Mouse (Mus musculus) T-helper 17 cell (primary cell): ENCODE measurements at regions not wholly inside any gene's neighbourhood (a gene's known extent, or its start where the extent isn't known, plus 50 kb on each side); places are given as distances from the start of the nearest gene placed in this dataset.

ENCODE experiments used
- in situ Hi-C, 2 experiments: fragments of 300-600 bp; cut with MboI, MseI; formaldehyde crosslinking; loops; 1 replicate in 1 of 2; 2 replicates in 1 of 2; pipeline ENCODE4 v1.15.1; 2025; ENCODE audit warnings: high pct_unique_total_duplicates in 2 of 2

DNA sequence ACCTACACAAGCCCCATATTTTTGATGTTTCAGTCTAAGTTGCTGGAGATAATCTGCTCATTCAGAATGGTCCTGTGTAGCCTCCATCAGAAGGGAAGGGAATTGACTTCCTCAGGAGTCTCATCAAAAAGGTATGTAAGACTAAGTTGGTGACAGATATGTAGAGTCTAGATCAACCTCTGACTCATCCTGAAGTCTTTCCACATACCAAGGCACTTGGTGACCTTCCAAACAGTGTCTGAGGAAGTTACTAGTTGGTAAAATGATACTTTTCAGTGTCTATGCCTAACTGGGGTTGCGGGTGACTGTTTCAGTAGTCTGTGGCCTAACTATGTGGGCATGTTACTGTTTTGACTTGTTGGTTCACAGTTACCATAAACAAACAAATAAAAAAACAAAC is 133.0 kb upstream of the Plcb4 start:
- in situ Hi-C loops = loop anchor here in 1 of 2 experiments (10.0 kb wide), 1 partner anchor 961 kb away; no protein-coding TSS in a partner anchor

DNA sequence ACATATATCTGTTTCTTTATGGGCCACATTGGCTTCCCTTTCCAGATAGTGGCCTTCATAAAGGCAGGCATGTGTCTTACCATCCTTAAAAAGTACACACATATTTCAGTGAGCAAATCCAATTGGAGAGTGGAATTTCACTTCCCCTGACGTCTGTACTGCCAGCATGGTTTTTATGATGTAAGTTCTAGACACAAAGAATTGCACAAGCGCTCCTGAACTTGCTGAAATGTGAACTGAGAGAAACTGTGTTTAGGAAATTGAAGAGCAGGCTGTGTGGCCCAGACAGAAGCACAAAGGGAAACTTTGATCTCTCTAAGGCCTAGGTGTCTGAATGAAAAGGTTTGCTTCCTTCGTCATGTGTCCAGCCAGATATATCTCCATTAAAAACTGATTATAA is 129.2 kb upstream of the Plcb4 start:
- in situ Hi-C loops = loop anchor here in 1 of 2 experiments (10.0 kb wide), 1 partner anchor 965 kb away; no protein-coding TSS in a partner anchor

DNA sequence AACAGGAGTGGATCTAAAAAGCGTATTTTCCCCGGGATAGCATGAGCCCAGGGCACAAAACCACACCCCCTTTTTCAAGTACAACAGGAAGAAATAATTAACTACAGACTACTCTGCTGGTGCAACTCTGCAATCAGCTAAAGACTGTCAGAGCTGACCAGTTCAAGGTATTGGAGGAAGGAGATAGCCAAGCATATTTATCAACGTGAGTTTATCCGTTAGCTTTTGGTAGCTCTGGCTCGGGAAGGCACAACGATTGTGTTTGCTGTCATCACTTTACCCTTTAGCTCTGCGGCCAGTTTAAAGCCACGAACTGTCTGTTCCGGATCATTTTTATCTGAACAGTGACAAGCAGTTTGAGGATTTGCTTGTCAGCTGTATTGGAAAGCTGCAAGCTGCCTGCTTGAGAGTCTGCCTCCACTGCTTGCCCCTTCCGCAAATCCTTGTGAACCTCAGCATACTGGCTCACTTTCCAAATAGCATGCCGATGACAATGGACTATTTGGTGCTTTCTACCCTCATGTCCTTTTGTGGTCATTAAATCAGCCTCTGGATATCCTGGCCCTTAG is 122.4 kb upstream of the Plcb4 start:
- in situ Hi-C loops = no loop called here

DNA sequence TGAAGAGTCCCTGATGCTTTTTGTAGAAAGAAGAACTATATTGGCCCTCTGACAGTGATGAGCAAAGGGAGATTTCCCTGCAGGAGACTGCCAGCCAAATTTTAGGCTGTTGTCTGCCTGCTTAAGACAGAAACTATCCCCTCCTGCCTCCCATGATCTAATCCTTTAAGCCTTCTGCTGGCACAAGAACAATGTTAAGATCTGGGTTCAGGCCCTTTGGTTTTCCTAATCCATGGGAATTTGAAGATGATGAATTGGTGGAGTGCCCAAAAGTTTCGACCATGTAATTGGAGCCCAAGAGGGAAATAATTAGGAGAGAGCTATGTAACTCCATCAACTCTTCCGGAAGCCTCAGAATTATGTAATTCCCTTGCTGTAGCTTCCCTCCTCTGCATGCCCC is 120.8 kb upstream of the Plcb4 start:
- in situ Hi-C loops = no loop called here

DNA sequence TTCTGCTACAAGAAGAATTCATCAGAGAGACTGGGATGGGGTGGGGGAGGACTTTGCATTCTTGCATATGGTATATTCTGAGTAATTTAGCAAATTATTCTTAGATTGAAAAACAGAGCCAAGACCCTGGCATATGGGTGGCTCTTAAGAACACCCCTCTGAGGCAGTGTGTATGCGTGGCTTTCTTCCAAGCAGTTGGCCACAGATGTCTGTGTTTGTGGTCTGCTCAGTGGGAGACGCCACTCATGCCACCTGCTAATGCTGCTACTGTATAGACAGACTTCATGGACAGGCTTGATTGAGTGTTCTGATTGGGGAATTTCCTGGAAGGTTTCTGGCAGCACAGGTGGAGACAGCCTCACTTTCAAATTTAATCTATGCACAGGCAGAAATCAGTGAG is 117.8 kb upstream of the Plcb4 start:
- in situ Hi-C loops = no loop called here

DNA sequence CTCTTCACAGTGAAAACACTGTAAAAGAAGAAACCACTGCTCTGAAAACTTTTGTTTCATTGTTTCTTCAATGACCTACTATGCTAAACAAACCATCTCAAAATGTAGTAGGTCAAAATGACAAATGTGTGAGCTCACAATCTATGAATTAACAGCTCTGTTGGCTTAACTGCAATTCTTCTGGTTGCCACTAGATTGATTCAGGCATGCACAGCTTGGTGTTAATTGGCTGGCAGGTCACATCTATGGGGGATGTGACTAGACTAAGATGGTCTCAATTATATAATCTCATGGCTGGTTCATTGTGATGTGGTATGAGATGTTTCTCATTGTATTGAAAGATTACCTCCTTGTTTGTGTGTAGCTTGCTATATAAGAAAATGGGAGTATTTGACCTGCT is 116.9 kb upstream of the Plcb4 start:
- in situ Hi-C loops = no loop called here

DNA sequence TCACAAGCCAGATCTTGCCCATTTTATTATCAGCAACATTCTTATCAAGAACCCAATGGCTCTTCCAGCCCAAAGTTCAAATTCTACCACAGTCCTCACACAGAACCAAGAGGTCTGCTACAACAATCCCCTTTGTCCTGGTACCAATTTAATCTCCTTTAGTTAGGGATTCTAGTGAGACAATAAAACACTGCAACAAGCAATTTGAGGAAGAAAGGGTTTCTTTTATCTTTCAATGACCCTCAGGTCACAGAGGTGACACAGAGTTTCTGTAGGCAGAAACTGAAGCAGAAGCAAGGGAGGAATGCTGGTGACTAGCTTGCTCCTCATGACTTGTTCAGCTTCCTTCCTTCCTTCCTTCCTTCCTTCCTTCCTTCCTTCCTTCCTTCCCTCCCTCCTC is 113.9 kb upstream of the Plcb4 start:
- in situ Hi-C loops = no loop called here

DNA sequence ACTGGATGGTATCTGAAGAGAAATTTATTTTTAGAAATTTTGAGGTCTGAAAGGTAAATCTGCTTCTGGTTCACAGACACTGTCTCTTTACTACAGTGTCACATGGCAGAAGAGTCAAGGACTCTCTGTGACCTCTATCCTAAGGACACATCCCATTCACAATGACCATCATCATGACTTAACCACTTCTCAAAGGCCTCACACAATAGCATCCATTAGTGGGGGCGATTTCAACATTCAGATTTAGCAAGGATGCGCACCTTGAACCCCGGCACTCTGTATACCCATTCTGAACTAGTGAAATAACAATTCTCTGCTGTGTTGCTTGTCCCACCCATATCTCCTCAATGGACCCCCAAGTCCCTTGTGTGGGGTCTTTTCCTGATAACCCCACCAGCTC is 110.8 kb upstream of the Plcb4 start:
- in situ Hi-C loops = no loop called here

DNA sequence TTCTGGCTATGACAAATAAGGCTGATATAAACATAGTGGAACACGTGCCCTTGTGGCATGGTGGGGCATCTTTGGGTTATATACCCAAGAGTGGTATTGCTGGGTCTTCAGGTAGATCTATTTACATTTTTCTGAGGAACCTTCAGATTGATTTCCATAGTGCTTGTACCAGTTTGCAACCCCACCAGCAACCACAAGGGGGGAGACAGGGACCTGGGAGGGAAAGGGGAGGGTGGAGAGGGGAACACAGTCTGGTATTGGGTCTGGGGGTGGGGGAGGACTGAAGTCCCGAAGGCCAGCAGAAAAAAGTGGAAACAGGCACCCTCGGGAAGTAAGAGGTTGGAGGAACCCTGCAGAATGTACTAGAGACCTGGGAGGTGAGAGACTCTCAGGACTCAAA is 105.8 kb upstream of the Plcb4 start:
- in situ Hi-C loops = loop anchor here in 1 of 2 experiments (10.0 kb wide), 1 partner anchor 1592 kb away; no protein-coding TSS in a partner anchor

DNA sequence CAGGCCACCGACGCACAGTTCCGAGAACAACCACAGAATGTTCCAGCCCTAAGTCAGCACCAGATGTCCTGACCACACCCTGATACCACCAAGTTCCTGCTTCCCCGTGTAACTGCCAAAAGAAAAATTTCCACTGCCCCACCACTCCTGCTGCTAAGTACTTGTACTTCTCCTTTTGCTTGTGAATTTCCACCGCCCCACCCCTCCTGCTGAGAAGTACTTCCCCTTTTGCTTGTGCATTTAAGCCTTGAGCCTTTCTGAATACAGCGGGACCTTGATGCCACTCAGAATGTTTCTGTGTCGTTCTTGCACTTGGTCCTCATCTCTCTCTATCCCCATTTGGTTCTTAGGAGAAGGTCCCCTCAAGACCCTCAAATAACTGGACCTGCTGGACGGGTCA is 100.8 kb upstream of the Plcb4 start:
- in situ Hi-C loops = loop anchor here in 1 of 2 experiments (10.0 kb wide), 1 partner anchor 1587 kb away; no protein-coding TSS in a partner anchor

DNA sequence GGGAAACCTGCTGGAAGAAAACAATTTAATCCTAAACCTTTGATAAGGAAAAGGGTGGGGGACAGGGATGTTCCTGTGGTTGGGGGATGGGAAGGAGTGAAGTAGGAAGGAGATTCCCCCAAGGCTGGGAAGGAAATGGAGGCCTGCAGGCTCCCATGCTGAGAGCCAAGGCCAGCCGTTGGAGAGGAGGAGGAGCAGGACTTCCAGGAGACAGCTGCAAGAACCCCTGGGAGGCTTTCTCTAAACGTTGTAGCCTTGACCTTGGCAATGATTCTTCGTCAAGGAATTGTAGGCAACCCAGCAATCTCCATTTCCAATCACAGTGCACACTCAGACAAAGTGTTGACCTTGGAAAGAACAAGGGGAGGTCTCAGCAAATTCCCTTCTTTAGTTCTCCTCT is 99.5 kb upstream of the Plcb4 start:
- in situ Hi-C loops = loop anchor here in 1 of 2 experiments (10.0 kb wide), 1 partner anchor 1585 kb away; no protein-coding TSS in a partner anchor

DNA sequence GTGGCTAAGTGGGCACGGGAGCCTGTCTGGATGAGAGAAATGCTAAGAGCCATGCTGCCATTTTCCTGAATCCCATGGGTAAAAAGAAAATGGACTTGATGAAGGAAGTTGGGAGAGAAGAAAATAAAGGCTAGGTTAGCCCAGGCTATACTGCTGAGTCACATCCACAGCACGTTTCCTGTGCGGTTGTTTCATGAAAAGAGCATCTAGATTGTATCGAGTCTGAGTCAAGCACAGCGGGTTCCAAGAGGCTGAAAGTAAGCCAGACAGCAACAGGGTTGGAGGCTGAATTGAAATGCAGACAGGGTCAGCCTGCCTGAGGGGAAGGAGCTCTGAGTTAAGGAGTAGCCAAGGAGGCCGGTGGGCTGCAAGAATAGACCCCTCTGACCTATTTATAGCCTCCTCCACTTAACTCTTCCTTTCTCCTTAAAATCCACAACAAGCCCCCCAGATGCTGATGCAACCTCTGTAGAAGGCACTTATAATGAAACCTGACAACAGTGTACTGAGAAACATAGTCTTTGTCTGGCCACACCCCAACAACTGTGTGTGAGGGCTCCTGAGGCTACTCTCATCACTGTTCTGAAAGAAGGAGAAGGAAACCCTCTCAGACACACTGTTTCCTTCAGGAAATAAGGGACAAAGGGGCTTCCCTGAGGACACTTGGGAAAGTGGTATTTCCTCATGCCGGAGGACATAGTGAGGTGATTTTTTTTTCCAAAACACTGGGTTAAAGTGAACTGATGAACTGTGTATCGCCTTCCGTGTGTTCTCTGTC is 98.7 kb upstream of the Plcb4 start:
- in situ Hi-C loops = loop anchor here in 1 of 2 experiments (10.0 kb wide), 1 partner anchor 1585 kb away; no protein-coding TSS in a partner anchor

DNA sequence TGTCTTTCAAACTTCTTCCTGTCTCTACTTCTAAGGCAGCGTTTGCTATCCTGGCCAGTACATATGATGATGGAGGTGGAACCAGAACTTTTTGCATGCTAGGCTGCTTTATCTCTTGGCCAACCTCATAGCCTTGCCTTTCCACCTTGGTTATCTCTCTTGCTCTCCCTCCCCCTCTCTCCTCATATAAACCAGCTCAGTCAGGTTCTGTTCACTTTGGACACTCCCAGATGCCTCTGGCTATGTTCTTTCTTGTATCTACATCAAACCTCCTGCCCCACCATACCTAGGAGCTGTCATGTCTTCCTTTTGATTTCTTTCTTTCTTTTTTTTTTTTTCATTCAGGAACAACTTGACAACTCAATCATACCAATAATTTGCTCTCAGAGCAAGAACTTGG is 98.0 kb upstream of the Plcb4 start:
- in situ Hi-C loops = no loop called here

DNA sequence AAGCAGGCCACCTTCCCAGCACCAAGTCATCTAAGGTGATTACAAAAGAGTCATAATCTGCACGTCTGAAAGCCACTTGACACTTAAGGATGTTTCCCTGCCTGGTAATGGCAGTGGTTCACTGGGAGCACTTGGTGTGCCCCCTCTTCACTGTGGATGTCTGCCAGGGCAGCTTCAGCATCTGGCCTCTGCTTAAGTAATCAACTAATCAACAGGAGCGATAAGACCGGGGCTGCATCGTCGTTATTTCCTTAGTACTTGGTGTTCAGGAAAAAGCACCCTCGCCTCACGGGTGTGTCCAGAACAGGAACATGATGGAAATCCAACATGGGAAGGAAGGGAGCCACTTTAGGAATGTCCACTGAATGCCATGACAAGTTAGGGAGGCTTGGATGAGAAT is 97.1 kb upstream of the Plcb4 start:
- in situ Hi-C loops = no loop called here

DNA sequence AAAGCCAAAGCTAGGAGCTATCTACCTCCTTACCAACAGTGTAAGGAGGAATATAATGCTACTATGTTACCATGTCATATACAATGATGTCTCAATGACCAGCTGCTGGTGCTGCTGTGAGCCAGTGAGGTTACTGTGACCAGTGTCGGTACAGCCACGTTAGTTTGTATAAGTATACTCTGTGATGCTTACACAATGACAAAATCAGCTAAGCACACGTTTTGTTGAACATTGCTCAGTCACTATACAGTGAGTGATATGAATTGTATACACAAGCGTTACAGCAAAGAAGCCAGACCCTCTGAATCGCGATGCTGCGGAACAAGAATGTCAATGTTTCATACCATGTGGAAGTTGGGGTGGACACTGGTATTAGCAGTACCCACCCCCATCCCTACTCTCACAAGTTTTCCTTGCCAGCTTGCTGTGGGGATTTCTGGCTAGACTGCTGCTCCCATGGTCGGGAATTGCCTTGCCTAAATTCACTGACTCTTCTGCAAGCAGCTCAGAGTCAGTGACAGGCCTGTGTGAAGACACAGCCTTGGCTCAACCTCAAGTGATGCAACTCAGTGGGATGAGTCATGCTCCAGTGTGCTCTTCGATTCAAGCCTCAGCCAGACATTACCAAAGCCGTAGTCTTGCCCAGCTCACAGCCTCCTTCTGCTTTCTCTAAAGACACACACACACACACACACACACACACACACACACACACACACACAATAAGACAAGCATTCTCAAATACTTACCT is 96.5 kb upstream of the Plcb4 start:
- in situ Hi-C loops = no loop called here

DNA sequence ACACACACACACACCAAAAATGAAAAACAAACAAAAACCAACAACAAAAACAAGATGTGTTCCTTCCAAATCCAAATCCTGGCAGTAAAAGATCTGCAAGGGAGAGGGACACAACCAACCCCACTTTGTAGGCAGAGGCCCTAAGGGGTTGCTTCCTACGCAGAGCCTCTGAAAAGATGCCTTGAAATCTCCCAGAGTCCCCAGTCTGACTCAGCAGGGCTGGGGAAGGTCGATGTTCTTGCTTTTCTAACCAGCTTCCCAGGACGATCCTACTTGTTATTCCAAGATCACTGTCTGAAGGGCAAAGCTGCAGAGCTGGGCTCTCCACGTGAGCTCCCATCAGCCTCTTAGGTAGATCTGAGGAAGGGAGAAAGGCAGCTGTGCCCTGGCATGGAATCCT is 94.6 kb upstream of the Plcb4 start:
- in situ Hi-C loops = no loop called here

DNA sequence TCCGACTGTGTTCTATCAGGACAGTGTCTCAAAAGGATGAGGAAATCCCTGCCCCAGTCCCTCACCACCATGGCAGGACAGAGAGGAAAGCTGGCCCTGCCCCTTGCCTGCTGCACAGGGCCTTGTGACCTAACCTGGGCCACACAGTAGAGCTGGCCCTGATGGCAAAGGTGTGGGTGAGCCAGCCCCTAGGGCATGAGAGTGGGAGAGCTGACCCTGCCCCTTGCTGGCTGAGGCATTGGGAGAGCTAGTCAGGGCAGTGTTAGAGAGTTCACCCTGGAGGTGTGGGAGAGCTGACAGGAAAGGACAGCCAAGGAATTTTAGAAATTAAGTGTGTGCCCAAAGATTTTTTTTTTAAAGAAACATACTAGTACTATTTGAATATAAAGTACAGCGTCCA is 90.5 kb upstream of the Plcb4 start:
- in situ Hi-C loops = no loop called here

DNA sequence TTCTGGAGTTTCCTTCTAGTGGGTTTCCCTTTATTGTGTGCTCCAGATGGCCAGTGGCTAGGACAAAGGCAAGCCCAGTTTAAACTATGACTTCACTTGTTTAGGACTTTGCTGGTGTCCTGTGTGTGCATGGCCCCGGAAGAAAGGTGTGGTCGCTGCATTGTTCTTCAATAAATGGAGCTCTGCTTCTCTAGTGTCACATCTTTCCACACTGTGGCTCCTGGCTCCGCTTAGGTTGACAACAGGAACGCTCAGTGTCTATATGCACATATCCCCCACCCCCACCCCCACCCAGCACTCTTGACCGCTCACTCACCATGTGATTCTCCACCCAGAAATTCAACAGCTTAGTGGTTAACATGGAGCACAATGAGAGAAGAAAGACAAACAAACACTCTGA is 87.2 kb upstream of the Plcb4 start:
- in situ Hi-C loops = no loop called here

DNA sequence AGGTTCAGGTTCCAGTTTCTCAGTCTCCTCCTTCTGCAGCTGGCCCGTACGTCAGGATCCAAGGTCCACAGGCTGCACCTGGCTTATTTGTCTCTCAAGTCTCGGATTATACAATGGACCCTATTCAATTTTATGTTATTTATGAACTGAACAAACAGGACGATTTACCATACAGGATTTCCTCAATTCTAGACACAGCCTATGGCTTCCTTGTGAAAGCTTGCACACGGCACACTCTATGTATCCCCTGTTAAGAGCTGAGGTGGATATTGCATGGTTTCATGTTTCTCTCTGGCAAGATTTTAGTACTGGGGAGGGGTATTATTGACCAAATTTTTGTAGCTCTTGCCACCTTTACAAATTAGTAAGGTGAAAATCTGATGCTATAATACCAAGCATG is 81.6 kb upstream of the Plcb4 start:
- in situ Hi-C loops = loop anchor here in 1 of 2 experiments (5.0 kb wide), 1 partner anchor 1110 kb away; no protein-coding TSS in a partner anchor

DNA sequence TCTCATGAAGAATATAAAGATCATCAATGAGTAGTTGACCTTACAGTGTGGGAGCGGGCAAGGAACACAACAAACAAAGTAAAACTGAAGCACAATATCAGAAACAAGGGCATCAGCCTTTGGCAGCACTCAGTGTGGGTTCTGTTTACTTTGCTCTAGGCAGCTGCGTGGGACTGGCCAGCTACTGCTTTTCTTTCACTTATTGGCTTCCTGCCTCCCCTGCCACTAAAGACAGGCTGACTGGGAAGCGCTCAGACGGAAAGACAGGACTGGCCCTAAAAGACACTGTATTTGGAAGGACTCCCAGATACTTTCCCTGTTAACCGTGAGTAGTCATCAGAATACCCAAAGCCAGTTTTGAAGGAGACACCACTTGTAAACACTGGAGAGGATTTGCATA is 80.7 kb upstream of the Plcb4 start:
- in situ Hi-C loops = loop anchor here in 1 of 2 experiments (5.0 kb wide), 1 partner anchor 1109 kb away; no protein-coding TSS in a partner anchor

DNA sequence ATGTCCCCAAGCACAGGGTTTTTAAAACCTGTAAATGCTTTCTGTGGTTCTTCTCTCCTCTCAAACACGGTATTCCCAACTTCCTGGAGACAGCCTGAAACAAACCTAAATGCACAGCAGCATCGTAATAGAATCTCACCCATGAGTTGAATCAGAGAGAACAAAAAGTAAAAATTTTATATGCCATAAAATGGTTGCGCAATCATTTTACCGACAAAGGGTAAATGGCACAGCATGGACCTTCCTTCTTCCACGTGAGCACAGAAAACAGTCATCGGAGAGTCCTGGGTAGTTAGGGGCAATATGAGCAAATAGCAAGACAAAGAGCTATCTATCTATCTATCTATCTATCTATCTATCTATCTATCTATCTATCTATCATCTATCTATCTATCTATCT is 79.3 kb upstream of the Plcb4 start:
- in situ Hi-C loops = loop anchor here in 1 of 2 experiments (5.0 kb wide), 1 partner anchor 1108 kb away; no protein-coding TSS in a partner anchor

DNA sequence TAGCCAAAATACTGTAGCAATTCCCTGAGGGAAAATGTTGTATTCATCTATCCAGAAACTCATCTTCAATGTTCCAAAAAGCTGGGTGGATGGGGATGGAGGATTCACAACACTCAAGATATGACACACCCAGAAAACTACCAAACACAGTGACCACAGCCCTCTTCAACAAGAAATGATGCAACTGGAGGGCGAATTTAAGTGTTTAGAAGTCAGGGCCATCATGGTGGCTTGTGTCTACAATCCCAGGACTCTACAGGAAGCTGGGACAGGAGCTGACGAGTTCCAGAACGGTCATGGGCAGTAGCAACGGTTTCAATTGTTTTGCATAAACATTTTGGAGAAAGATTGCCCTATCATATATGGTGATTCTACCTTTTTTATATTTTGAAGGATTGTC is 78.8 kb upstream of the Plcb4 start:
- in situ Hi-C loops = no loop called here
